Mouse (Mus musculus): Measurements from ENCODE around the gene Dgkh.

The Dgkh gene

GRCm38 (mm10) chr14:78538572-78539320, 193.8 kb downstream of the Dgkh start:
- DNase-seq (ENCODE audit: low spot score in 2 of 2), result no peak

DNA sequence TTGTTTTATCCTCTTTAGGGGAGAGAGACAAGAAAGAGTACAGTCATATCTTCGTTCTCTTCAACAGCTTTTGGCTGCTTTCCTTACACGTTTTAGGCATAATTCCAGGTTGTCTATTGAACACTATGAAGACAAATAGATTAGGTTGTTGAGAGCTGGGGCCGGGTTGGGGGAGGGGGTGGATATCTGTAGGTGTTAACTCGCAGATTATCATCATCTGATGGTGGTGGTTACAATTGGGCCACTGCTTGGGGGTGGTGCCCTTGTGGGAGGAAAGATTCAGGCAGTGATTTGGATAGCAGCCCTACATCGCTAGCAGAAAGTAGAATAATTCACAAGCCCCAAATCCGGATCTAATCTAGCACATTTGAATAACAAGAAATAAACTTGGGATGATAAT, 195.0 kb downstream of the Dgkh start:
- peak; percentile 27 to 46 for DNase-seq (ENCODE audit: low spot score in 2 of 2)

DNA sequence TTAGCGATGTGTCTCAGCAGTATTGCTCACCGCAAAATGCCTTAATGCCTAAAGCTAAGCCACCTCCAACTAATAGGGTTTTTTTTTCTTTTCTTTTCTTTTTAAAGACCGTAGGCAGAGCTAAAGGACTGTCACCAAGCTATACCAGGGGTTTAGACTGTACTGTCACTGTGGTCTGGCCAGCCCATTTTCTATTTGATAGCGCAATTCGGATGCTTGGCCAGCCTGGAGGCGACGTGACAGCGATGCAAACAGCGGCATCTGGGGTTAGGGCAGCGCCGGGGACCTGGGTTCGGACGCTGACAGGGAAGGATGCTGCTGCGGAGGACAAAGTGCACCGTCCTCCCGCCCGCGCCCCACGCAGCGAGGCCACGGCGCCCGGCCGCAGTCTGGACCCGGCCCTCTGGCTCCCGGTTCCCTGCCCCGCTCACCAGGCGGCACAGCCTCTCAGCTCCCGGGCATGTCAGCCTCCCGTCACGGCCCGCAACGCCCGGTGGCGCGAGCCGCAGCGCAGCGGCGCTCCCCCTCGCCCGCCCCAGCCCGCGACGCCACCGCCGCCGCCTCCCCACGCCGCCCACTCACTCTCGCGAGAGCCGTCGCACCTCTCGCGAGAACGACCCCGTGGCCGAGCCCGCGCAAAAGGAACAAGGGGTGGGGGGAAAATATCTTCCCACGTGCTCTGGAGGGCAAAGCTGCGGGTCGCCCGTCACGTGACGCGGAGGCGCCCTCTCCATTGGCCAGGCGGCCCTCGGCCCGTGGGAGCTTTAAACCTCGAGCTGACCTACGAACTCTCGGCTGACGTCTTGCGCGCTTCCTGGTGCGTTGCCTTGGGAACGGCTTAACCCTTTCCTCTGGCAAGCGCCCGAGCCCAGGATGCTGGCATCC, 196.1 kb downstream of the Dgkh start, which contains the start of gene Akap11:
Gene Akap11 (minus strand): TSS at position 528 of the 885 bp plus-strand sequence.
- DNase-seq (ENCODE audit: low spot score in 2 of 2), result peak; percentile 96 to 97

DNA sequence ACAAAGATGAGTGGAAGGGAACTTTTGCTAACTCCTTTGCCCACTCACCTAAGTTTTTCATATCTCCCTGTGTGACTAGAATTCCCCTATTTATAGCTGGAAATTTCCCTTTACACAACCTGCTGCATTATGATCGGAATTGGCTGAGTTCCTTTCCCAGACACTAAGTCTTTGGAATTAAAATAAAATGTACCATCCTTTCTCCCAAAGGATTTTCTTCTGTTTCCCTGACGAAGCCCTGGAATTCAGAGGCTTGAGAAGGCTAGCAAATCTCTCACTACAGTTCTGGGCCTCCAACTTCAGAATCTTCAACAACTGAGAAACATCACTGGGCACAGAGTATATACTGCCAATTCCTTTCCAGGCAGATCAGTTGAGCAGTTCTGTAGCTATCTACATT, 197.2 kb downstream of the Dgkh start:
- no peak for DNase-seq (ENCODE audit: low spot score in 2 of 2)

GRCm38 (mm10) chr14:78534651-78535050, 197.9 kb downstream of the Dgkh start:
- DNase-seq (ENCODE audit: low spot score in 2 of 2), result no peak

DNA sequence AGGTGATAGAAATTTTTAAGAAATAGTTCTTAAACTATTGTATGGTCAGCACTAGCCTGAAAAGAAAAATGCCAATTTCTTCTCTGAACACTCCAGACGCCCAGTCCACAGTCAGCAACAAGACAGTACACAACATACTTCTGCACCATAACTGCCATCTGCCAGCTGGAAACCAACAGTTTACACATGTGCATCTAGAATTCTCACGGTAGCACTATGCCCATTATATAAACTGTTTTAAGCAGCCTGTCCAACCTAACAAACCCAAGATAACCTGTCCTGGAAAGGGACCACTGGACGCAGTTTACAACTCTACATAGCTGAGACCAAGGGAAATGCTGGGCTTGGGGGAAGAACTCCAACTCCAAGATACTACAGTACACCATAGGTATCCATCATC, 198.9 kb downstream of the Dgkh start:
- DNase-seq (ENCODE audit: low spot score in 2 of 2), result no peak

DNA sequence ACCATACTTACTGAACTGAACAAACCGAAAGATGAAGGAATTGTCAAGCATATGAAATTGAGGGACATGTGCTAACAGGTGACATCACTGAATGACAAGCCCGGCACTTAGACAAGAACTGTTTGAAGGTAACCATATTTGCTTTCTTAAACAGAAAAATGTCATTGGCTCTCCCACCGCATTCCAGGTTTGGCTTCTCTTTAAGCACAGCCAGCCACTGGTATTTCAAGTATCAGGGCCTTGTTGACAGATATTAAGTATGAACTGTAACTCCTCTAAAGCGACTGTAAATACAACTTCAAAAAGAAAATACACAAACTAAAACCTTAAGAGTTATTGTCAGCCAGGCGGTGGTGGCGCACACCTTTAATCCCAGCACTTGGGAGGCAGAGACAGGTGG, 200.2 kb downstream of the Dgkh start:
- DNase-seq (ENCODE audit: low spot score in 2 of 2), result no peak

- DNase-seq (ENCODE audit: low spot score in 2 of 2), result no peak
These were observed 202.3 kb downstream of the Dgkh start for GRCm38 (mm10) chr14:78530256-78530655.

DNA sequence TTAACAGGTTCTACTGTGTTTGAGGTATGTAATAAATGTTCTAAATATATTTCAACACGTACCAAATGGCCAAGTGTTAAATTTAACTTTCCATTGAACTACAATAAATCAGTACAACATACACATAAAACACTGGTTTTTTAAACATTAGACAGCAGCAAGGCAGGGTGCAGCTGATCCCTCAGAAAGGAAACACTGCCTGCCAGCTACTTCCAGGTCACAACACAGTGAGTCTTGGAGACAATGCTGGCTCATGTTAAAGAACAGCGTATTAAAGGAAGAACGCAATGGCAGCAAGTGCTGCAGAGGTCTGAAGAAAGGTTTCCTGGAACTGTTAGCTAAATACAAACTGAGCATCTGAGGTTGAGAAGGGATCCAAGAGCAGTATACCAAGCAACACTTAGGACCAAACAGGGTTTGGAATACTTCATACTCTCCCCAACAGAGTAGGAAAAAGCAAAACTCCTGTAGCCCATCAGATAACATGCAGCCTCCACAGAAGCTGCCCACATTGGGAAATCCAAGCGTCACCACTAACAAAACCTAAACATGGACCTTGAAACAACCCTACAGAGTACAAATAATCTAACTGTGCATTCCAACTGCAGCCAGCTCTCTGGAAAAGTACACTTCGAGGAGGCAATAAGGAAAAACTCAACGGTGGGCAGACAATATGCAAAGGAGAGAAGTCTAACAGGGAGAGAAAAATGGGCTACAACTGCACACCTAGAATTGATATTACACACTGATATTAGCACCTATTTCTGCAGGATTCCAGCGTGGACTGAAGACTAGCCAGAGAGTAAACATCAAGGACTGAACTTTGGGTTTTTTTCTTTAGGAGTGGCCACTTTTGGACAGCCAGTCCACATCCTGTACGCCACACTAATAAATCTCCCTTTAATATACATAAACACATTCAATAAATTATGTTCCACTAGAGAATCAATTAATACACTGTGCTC, 203.8 kb downstream of the Dgkh start:
- DNase-seq (ENCODE audit: low spot score in 2 of 2), result no peak

DNA sequence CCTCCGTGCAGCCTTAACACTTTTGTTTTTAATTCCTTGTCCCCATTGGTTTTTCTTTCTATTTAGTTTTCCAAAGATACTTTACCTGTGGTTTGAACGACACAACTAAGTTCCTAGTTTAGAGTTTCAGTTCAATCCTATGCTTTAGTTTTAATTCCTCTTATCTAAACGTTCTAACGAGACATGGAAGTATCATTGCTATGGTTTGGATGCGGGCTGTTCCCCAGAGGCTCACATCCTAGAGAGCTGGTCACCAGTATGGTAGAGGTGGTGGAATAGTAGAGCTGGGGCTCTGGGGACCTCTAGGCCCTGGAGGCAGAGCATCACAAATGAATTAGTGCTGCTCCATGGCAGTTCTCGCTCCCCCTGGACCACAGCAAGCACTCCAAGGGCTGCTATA, 205.7 kb downstream of the Dgkh start:
- no peak for DNase-seq (ENCODE audit: low spot score in 2 of 2)

DNA sequence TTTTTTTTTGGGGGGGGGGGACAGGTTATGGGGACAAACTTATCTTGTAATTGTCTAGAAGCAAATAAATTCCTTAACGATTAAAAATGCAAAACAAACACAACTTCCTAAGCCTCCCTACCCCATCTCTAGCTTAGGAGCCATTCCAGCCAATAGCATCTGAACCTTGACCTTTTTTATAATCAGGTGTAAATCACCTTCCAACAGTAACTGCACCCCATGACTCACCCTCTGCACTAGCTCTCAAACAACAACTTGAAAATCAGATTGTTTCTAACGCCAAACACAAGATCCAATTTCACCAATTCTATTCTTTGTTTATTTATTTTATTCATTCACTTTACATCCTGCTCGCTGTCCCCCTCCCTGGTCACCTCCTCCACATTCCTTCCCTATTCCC, 206.1 kb downstream of the Dgkh start:
- no peak for DNase-seq (ENCODE audit: low spot score in 2 of 2)

DNA sequence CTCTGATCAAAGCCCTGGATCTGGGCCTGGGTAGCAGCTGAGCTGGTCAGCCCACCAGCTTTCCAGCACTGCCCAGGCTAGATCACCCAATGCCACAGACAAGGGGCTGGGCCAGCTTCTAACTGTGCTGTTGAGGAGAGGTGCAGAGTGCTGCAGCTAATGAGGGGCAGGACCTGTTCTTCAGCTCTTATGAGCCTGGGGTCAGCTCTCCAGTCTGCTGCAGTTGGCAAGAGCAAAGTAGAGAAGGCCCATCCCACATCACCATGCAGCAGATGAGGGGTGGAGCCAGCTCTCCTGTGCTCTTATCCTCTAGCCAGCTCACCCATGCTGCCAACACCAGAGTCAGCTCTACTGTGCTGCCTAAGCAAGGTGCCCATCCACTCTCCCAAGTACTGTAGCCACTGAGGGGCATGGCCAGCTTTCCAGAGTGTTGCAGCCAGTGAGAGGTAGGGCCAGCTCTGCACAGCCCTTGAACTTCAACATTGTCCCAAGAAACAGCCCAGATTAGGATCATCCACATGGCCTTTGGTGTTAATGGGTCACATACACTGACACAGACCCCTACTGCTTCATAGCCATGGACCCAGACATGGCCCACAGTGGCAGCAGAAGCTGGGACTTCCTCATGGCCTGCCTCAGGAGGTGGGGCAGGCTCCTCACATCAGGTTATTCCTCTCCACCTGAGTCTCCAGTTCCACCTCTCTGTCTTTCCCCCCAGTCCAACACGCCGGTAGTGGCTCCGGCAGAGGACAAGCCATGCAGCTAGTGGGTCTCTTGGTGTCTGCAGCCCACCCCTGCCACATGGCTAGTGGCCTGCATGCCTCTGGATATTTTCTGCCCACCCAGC, 206.7 kb downstream of the Dgkh start:
- DNase-seq (ENCODE audit: low spot score in 2 of 2), result no peak

- DNase-seq (ENCODE audit: low spot score in 2 of 2), result no peak
These were observed 207.5 kb downstream of the Dgkh start for GRCm38 (mm10) chr14:78525059-78525458.

DNA sequence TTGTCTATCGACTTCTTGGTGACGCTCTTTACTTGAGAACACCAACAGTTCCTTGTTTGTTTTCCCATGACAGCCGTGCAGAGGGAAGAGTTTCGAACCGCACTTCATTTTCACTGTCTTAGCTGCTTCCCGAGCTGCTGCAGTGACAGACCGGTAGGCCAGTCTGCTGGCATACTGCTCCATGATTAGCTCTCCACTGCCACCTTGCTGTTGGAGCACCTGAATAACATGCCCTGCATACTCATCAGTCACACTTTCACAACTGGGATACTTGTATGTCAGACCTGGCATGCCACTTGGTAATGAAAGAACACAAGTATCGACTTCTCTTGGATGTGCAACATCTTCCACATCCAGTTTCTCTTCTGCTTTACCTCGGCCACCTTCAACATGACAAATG, 221.9 kb downstream of the Dgkh start:
- DNase-seq (ENCODE audit: low spot score in 2 of 2), result no peak

GRCm38 (mm10) chr14:78509791-78510190, 222.8 kb downstream of the Dgkh start:
- DNase-seq (ENCODE audit: low spot score in 2 of 2), result no peak

All from left cerebral cortex, adult 9 months (tissue).